Mouse (Mus musculus) spleen, adult 2 months (tissue): ENCODE measurements at regions not wholly inside any gene's neighbourhood (a gene's known extent, or its start where the extent isn't known, plus 50 kb on each side); places are given as distances from the start of the nearest gene placed in this dataset.

Experiments
- DNase-seq, 2 experiments: peaks; one replicate each; pipeline versions ENCODE4 v3.0.0 to v3.0.0-alpha.2; 2012 to 2021; ENCODE audit warnings: low spot score in 2 of 2, low read depth in 1 of 2
- H3K27ac ChIP-seq: fragments of 200-500 bp; 2 replicates; pipeline ENCODE4 v1.5.1; 2012; ENCODE audit warnings: low read length, inconsistent platforms; ENCODE audit not compliant: insufficient read depth
- H3K27me3 ChIP-seq: fragments of 200-500 bp; 2 replicates; pipeline ENCODE4 v1.6.1; 2012; ENCODE audit warnings: mild to moderate bottlenecking, moderate library complexity, low read length, inconsistent platforms; ENCODE audit not compliant: control insufficient read depth, insufficient read depth
- H3K36me3 ChIP-seq: fragments of 200-500 bp; 2 replicates; pipeline ENCODE4 v1.6.1; 2012; ENCODE audit warnings: mild to moderate bottlenecking, low read length, inconsistent platforms; ENCODE audit not compliant: control insufficient read depth, insufficient read depth
- H3K4me1 ChIP-seq: fragments of 200-500 bp; 2 replicates; pipeline ENCODE4 v1.6.1; 2011; ENCODE audit warnings: inconsistent platforms; ENCODE audit not compliant: control insufficient read depth, insufficient read depth, insufficient read length
- H3K4me3 ChIP-seq: fragments of 200-500 bp; 2 replicates; pipeline ENCODE4 v1.5.1; 2011; ENCODE audit warnings: mild to moderate bottlenecking, inconsistent platforms; ENCODE audit not compliant: insufficient read depth, insufficient read length; ENCODE audit errors: extremely low read depth
- CTCF ChIP-seq: fragments of 200-500 bp; IDR thresholded peaks from 2 replicates; pipeline ENCODE4 v1.5.1; 2011; ENCODE audit warnings: mild to moderate bottlenecking, inconsistent platforms; ENCODE audit not compliant: insufficient read depth, insufficient read length, insufficient replicate concordance; ENCODE audit errors: extremely low read depth
- POLR2A ChIP-seq: fragments of 200-500 bp; IDR thresholded peaks from 2 replicates; pipeline ENCODE4 v1.6.1; 2011; ENCODE audit warnings: low read depth, low read length, inconsistent platforms
- WGBS: fragments of 180-500 bp; shearing (Covaris S2); methylation state at CpG from one replicate; pipeline ENCODE4 v1.1.7; 2018; 5-methylcytosine and 5-hydroxymethylcytosine counted together

DNA sequence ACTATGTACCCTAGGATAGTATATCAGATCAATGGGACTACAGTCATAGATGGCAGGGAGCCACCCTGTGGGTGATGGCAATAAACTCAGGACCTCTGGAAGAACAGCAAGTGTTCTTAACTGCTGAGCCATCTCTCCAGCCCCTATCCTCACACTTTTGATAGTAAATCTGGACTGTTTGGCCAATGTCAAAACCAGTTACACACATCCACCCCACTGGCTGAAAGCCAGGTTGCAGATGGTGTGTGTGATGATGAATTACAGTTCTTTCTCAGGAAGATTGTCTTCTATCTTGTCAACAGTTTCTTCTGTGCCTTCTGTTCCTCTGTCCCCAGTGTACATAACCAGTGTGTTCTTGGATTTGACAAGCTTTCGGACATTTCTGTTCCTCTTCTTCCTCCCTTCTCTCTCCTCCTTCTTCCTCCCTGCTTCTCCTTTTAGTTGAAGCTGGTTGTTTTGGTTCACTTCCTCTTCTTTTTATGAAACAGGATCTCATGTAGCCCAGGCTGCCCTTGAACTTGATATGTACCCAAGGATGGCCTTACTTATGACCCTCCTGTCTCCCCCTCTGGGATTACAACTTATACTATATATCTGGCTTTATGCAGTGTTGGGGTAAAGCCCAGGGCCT, 143.3 kb upstream of the Eif4g2 start:
- Histone ChIP-seq H3K36me3 (no peaks in the 10 kb centered on the region), H3K27me3 (no peaks in the 10 kb centered on the region), H3K27ac (no peak overlapping the region), H3K4me1 (no peaks in the 10 kb centered on the region), H3K4me3 (no peak overlapping the region)
- no peak for DNase-seq
- TF ChIP-seq POLR2A (no peak), CTCF (no peak)
- WGBS, result 61% methylated on average over 1 of the region's 1 CpGs

DNA sequence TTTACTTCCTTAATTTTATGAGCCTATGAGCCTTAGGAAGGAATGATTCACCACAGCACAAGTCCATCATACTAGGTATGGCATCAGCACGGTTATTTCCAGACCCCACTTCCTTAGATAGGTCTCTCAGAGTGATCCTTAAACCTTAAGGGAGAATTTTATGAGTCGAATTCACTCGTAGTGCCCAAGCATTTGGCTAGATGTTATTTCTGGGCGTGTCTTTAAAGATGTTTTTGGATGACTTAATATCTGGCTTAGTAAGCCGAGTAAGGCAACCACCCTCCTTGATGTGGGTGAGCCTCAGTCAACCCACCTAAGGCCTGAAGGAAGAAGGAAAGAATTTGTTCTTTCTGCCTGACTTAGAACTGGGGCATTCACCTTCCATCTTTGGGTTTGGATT, 132.8 kb upstream of the Eif4g2 start:
- DNase-seq, result no peak
- no peak for TF ChIP-seq POLR2A
- TF ChIP-seq CTCF, result no peak
- H3K36me3 ChIP-seq, result no peaks in the 10 kb centered on the region
- 76% methylated on average over 5 of the region's 5 CpGs for WGBS
- H3K4me1 ChIP-seq, result no peaks in the 10 kb centered on the region
- H3K27ac ChIP-seq, result no peak overlapping the region
- H3K27me3 ChIP-seq, result no peaks in the 10 kb centered on the region
- no peak overlapping the region for H3K4me3 ChIP-seq

DNA sequence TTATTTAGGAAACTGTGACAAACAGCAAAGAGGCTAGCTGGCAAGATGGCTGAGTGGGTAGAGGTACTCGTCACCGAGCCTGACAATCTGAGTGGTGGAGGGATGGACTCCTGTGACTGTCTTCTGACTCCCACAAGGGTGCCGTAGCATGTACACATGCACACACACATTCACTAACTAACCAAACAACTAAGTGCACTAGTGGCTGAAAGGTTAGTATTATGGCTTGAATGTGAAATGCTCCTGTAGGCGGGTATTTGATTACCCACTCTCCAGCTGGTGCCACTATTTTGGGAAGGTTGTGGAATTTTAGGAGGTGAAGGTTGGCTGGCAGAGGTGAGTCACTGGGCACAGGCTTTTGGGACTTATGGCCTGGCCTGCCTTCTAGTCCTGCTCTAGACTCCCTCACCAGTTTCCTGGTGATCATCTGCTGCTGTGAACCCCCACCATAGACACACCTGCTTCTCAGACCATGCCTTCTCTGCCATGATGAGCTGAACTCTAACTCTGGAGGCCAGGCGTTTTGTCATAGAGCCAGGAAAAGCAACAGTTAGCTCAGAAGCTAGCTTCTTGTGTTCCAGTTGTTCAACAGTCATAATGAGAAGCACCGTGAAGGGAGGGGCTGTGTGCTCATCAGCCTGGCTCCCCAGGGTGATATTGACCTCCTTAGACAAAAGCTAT, 131.5 kb upstream of the Eif4g2 start:
- no peak overlapping the region for H3K4me3 ChIP-seq
- no peak overlapping the region for H3K27ac ChIP-seq
- H3K4me1 ChIP-seq, result no peaks in the 10 kb centered on the region
- no peaks in the 10 kb centered on the region for H3K36me3 ChIP-seq
- no peak for DNase-seq
- WGBS, result 92% methylated on average over 6 of the region's 6 CpGs
- no peak for TF ChIP-seq CTCF
- TF ChIP-seq POLR2A, result no peak
- no peaks in the 10 kb centered on the region for H3K27me3 ChIP-seq

DNA sequence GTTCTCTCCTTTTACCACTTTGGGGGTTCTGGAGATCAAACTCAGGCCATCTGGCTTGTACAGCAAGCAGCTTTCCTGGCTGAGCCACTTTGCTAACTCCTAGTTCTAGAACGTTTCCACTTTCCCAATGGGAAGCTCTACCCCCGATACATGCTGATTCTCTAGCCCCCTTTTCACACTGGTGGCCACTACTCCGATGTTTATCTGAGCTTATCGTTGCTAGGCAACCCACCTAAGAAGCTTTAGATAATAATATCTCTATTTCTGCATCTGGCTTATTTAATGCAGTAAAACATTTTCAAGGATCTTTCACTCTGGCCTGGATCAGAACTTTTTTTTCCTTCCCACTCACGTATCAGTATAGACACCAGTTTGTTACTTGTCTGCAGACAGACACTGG, 129.4 kb upstream of the Eif4g2 start:
- TF ChIP-seq CTCF (no peak), POLR2A (no peak)
- no peaks in the 10 kb centered on the region for H3K27me3 ChIP-seq
- no peaks in the 10 kb centered on the region for H3K4me1 ChIP-seq
- H3K36me3 ChIP-seq, result no peaks in the 10 kb centered on the region
- no peak overlapping the region for H3K4me3 ChIP-seq
- no peak for DNase-seq
- WGBS, result 87% methylated on average over 5 of the region's 5 CpGs
- H3K27ac ChIP-seq, result no peak overlapping the region

DNA sequence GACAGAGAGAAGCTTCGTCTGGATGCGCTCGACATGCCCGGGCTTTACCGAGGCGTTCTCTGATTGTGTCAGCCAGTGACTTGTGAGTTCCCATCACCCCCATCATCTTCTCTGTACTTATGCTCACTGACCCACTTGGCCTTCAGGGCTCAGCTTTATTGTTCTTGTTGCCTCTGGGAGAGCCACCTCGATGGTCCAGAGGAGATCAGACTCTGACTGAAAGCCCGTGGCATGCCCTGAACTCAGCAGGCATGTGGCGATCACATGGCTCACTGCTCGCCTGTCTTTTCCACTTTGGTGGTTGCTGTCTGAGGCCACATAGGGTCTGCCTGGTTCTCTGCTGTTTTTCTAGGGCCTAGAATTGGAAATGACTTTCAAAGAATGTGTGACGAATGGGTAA, 128.8 kb upstream of the Eif4g2 start:
- no peak overlapping the region for H3K4me3 ChIP-seq
- H3K27ac ChIP-seq, result no peak overlapping the region
- no peaks in the 10 kb centered on the region for H3K4me1 ChIP-seq
- no peak for DNase-seq
- H3K36me3 ChIP-seq, result no peaks in the 10 kb centered on the region
- TF ChIP-seq CTCF (no peak), POLR2A (no peak)
- H3K27me3 ChIP-seq, result no peaks in the 10 kb centered on the region
- 85% methylated on average over 11 of the region's 11 CpGs for WGBS

DNA sequence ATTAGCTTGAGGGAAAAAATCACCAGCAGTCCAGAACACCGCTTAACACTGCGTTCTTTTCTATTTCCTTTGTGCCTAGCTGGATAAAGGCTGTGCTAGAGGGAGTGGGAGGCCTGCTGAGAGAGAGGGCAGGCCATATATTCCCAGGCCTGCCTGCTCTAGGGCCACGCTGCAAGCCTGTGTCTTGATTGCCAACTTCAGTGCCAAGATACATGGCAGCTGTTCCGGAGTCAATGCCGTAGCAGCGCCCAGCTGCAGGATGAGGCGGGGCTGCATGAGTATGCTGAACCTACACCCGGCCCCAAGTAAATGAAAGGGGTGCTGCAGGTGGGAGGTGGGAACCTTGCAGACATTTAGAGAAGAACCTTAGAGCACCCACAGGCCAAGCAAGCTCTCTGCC, 127.5 kb upstream of the Eif4g2 start:
- TF ChIP-seq POLR2A, result no peak
- TF ChIP-seq CTCF, result no peak
- no peak overlapping the region for H3K4me3 ChIP-seq
- no peaks in the 10 kb centered on the region for H3K27me3 ChIP-seq
- 89% methylated on average over 8 of the region's 8 CpGs for whole genome bisulfite sequencing
- no peak for DNase-seq
- no peaks in the 10 kb centered on the region for H3K36me3 ChIP-seq
- H3K27ac ChIP-seq, result no peak overlapping the region
- H3K4me1 ChIP-seq, result no peaks in the 10 kb centered on the region

DNA sequence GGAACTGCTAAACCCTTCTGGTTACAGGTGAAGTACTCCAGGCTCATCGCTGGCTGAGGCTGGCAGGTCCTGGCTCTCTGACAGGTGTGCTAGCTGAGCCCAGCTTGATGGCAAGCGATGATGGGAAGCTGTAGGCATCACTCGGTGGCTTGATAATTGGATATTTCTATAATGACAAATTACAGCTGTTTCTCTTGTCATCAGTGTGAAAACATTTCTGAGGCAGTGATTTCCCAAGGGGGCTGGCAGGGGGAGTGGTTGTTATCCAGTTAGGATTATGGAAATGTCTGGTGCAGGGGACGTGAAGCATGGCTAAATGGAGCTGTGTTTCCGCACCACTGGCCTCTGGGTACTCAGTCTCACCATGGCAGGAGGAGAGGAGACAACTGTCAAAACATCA, 123.0 kb upstream of the Eif4g2 start:
- 91% methylated on average over 5 of the region's 5 CpGs for WGBS
- H3K36me3 ChIP-seq, result no peaks in the 10 kb centered on the region
- H3K27ac ChIP-seq, result no peak overlapping the region
- no peak overlapping the region for H3K4me3 ChIP-seq
- H3K27me3 ChIP-seq, result no peaks in the 10 kb centered on the region
- no peaks in the 10 kb centered on the region for H3K4me1 ChIP-seq
- TF ChIP-seq POLR2A (no peak), CTCF (no peak)
- DNase-seq, result no peak
